Mouse (Mus musculus): ENCODE results near the gene Kif27.

GRCm38 (mm10) chr13:58314991-58315390 is 43.9 kb downstream of the Kif27 start:
- TF ChIP-seq CTCF (IDR thresholded peaks at IDR 0.05; ENCODE audit: extremely low read depth, insufficient read depth, insufficient read length, insufficient replicate concordance) (no peak), POLR2A (IDR thresholded peaks at IDR 0.05; ENCODE audit: low read depth, low read length) (no peak)
